Mouse (Mus musculus) 416B (cell line): ENCODE data around the gene Spg11.

Source experiments
- DNase-seq: peaks from one replicate; pipeline ENCODE4 v3.0.0; 2011; ENCODE audit warnings: low read depth

Spg11 gene

DNA sequence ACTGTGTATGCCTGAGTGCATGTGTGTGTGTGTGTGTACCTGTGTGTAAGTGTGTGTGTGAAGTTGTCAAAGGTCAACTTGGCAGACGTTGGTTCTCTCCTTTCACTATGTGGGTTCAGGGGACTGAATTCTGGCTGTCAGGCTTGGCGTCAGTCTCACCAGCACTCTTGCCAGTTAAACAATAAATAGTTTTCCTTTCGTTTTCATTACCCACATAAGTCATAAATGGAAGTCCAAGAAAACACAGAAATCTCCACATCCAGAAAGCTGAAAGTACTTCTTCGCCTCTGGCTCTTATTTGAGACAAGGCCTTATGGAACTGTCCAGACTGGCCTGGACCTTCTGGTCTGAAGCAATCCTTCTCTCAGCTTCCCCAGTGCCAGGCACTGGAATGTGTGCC lies 27.6 kb upstream of the Spg11 start:
- peak; percentile 36 for DNase-seq

DNA sequence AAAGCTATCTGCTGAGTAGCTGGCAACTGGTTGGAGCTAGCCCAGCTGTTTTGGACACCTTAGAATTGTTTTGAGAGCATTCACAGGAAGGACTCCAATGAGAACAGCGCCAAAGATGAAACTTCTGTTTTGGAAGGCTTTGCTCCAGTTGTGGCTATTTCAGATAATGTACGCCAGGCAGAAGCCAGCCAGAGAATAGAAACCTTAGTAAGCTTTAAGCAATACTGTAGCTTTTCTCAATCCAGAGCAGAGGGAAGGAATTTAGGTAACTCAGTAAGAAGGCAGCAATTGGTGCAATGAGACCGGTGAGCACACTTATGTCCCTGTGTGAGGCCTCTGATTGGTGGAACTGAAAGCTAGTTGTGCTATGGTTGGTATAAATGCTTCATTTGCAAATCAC lies 24.9 kb upstream of the Spg11 start:
- no peak for DNase-seq

DNA sequence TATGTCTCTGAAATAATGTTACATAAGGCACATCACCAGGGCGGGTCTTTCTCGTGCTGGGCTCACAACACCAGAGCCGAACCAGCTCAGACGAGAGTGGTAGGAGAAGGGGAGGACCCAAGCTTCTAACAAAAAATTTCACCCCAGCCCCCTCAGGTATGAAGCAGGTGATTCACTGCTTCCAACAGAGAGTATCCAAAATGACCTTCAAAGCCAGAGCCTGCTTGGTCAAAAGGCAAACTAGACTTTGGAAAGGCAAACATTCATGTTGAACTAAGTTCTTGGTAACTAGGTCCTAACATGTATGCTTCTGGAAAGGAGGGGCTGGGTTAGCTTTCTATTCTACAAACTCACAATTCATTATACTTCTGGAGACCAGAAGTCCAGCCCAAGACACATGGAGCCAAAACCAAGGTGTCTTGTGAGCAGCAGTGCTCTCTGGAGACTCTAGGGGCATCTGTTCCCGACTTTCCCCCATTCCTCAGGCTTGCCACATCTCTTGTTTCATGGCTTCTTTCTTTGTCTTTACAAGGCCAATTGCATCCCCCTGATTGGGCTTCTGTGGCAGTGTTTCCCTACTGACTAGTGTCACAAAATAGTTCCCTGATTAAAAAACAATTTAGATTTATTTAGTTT lies 23.3 kb upstream of the Spg11 start:
- DNase-seq = no peak

DNA sequence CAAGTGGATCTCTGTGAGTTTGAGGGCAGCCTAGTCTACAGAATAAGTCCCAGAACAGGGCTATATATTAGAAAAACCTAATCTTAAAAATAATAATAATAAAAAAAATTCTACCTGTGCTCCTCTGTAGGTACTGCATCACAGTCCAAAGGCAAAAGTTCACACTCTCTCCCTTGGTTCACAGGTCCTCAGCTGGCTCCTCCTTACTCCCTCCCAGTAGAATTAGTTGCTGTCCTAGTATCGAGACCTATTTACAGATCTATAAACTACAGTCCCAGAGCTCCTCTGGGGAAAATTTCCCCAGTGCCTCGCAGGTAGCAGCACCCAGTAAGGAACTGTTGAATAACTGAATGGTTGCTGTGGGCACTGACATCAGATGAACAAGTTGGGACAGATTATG lies 22.6 kb upstream of the Spg11 start:
- DNase-seq = no peak

DNA sequence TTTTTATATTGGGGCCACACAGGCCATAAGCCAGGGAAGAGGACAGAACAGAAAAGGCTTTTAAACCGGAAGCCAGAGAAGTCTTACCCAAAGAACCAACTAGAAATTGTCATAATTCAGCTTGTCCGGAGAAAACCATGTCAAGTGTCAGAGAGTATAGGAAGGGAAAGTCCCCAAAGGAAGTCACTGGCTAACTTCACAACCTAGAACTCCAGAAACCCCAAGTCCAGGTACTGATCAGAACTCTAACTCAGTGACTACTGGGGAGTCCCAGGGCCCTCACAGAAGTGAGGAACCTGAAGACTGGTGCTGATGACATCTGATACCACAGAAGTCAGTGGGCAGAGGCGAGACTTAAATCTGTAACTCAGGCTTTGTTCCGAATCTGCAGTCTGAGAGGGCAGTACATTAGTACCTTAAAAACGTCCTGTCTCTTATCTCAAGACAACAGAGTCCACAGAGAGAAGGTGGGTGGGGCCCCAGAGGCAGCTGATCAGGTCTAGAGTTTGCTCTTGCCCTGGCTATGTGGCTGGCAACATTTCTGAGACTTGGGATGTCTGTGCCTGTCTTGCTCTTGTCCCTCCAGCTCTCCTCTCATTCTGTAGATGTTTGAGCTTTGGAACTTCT lies 19.8 kb upstream of the Spg11 start:
- peak; percentile 43 for DNase-seq

DNA sequence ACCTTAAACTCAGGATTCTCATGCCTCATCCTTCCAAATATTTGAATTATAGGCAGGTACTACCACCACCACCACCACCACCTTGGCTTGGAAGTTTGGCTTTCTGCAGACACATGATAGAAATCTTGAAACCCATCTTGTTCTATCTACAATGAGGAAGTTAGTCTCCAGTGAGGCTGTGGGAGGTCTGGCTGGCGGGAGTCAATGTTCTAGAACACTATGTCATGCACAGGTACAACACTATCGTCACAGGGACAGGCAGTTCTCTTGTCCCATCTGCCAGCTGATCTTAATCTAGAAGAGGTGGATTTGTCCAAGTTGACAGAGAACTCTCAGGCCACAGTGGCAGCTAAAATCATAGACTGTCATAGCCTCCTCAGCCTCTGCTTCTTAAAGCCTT lies 14.4 kb upstream of the Spg11 start:
- DNase-seq = no peak

DNA sequence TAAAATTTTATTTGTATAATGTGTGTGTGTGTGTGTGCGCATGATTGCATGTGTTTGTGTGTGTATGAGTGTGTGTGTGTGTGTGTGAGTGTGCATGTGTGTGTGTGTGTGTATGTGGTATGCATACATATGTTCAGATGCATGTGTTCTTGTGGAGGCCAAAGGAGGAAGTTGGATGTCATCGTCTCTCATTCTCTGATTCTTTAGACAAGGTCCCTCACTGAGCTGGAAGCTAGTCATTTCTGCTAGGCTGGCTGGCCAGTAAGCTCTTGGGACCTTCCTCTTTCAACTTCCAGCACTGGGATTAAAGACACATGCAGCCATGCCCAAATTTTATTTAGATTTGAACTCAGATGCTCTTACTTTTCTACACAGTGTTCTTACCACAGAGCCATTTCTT lies 13.9 kb upstream of the Spg11 start:
- DNase-seq = no peak

DNA sequence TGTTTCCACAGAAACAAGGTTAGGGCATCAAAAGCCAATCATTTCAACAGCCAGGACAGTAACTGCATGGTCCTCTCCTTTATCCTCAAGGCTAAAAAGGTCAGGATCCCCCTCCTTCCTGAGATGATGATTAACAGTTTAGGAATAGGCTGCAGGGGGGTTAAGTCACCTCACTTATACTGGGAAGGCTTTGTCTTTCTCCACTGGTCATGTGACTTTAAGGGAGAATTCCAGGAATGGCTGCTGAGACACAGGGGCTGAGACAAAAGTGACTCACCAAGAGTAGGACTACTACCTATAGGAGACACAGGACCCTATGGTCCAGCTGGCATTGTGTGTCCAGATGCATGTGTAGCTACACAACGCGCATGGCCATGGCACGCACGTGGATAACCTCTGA lies 9.4 kb upstream of the Spg11 start:
- DNase-seq = no peak

DNA sequence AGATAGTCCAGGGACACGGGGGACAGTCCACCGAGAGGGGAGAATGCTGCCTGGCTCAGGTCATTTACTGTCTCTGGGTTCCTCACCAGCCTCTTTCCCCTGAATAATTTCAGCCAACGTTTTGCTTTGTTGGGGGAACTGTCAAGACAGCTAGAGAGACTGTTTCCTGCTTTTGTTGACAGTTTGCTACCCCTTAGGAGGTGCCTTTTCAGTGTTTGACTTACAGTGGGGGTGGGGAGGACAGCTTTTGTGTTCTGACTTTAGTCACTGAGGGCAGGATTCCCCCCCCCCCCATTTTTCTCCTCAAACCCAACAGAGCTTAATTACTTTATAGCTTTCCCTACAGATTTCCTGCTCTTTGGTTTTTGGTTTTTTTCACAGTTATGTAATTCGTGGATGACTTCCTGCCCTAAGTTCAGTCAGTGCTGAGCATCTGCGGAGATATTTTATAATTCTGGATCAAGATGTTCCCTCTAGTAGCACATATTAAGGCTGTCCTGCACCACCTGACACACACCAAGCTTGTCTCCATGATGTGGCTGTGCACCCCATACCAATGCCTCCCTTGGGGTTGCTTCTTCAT lies 8.7 kb upstream of the Spg11 start:
- no peak for DNase-seq

DNA sequence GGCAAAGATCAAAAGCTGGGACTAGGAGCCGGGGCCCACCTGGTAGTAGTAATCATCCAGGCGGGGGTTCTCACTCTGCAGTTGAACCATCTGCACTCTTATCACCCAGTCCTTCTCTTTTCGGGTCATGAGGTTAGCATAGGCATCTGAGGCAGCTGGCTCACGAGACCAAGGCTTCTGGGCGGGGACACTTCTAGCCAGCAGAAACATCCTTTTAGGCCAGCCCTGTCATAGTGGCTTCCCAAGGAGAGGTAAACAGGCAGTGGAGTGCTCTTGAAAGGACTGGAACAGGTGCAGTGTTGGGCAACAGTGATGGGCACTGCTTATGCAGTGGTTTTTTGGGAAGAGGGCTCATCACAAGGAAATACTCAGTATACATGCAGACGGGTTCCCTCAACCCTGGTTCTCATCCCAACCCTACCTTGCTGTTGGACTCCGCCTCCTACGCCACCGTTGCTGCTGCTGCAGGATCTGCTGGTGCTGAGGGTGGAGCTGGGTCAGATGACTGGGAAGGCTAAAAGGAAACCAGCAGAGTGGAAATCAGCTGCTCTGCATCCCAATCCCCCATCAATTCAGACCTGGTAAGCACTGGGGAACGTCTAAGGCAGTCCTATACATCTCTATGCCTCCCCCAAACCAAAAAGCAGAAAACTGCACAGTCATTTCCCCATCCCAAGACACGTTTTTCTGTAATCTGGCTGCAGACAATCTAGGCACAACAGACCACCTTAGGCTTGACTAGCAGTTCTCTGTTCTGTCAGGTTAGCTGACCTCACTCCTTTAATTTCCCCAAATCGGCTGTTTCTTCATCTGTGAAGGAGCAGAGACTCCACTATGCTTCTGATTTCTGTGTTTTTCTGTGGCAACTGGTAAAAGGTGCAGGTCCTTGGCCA lies 7.7 kb upstream of the Spg11 start:
- DNase-seq = peak; percentile 25

DNA sequence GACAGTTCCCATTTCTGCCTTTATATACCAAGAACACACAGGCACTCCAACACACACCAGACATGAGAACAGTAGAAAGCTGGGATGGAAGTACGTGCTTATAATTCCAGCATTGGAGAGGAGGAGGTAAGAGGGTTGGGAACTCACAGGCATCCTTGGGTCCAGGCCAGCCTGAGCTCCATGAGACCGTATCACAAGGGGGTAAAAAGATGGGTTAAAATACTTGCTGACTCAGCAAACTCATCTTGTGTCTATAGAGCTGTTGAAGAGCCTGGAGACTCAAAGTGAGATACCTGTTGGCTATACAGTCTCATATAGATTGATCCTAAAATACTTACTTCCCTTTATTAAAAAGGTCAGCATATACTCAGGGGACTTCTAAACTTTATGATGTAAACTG lies 1.3 kb downstream of the Spg11 start:
- DNase-seq = no peak

DNA sequence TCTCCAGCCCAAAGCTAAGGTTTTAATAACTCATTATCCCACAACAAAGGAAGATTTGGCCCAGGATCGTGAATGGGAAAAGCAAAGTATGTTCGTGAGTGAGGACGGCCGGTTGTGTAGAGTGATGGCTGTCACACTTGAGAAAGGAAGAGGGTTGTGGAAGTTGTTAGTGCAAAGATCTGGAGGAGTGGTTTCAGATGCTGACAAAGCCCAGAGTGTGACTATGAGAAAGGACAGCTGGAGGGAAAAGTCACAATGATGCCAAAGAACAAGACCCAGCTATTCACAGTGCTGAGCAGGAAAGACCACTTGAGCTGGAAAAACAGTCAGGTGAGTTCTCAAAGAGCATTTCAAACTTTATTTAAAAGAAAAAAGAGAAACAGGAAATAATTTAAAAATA lies 8.5 kb downstream of the Spg11 start:
- DNase-seq = no peak

DNA sequence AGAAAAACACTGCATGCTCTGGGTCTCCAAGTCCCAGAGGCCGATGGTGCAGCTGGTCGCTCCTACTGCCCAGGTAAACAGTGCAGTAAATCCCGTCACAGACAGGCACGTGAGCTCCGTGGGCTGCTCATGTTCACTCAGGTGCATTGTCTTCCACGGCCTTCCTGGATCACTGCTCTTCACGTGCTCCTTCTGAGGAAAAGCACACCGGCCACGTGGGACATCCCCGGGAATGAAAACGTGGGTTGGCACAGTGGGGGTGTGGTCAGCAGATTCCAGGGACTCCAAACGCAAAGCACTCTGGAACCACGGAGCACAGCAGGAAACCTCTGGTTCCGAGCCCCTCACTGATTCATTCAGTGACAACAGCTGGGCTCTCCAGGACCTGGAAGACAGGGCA lies 10.1 kb downstream of the Spg11 start:
- DNase-seq = no peak

DNA sequence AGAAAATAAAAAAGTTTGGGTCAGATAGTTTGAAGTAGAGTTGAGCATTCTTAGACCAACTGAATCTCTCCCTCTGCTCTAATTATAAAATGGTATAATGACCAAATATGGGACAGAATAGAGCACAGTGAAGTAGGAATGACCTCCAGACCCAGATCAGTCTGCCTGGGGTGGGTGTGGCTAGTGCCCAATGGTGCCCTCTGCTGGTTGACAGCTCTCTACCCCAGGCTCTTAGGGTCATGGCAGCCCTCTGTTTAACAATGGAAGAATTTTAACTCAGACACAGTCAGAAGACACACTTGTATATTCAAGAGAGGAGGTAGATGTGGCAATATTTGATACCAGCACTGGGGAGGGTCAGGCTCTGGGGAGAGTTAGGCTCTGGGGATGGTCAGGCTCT lies 16.1 kb downstream of the Spg11 start:
- peak; percentile 61 for DNase-seq

DNA sequence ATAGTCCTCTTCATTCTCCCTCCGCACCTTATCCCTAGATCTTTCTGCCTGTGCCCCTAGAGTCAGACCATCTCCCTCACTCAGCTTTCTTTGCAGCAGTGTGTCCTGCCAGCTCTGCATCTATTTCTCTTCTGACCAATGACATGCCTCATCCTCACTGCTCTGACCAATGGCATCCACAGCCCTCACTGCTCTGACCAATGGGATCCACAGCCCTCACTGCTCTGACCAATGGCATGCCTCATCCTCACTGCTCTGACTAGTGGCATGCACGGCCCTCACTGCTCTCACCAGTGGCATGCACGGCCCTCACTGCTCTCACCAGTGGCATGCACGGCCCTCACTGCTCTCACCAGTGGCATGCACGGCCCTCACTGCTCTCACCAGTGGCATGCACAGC lies 20.5 kb downstream of the Spg11 start:
- DNase-seq = peak; percentile 19

DNA sequence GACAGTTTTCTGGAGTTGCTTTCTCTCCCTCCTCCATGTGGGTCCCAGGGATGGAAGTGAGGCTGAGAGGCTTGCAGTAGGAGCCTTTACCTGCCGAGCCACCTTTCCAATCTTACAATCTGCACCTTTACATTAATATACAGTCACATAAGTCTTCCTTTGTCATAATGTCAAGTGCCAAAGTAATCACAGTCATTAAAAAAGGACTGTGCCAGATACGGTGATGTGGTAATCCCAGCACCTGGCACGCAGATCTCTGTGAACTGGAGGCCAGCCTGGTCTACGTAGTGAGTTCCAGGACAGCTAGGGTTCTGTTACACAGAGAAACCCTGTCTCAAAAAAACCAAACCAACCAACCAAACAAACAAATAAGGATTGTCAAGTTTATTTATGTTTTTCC lies 24.3 kb downstream of the Spg11 start:
- no peak for DNase-seq

DNA sequence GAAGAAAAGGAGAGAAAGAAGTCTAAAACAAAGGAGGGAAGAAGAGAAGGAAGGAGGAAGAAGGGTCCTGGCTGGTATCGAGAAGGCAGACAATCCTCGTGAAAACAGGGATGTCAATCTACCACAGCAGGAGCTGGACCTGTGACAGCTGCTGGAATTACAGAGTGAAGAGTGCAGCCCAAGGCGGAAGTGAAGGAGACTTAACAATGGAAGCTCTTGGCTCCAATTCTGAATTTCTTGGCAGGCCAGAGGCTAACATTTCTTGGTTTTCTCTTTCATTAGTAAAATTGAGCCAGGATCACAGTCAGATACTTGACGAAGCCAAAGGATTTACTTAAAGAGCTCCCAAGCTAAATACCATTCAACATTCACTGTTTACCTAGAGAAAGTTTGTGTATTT lies 31.7 kb downstream of the Spg11 start:
- DNase-seq = no peak

DNA sequence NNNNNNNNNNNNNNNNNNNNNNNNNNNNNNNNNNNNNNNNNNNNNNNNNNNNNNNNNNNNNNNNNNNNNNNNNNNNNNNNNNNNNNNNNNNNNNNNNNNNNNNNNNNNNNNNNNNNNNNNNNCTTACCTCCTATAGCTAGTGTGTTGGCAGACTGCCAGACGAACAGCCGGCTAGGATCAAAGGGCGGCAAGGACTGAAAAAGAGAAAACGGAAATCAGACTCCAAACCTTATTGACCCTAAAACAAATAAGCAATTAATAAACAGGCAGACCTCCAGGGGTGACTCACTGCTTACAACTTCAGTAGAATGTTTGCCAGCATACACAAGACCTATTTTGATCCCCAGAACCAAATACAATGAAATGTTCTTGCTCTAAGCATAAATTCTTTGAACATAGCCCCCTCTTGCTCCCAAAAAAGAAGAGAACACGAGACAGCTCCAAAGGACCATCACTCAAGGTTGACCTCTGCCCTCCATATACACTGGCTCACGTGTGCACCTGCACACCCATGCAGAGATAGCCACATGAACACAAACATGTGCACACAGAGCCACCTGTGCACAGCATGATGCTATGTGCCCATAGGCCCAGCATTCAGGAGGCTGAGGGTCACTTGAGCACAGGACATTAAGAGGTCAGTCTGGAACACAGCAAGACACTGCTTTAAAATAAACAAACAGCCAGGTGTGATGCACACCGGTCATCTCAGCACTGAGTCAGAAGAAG lies 36.3 kb downstream of the Spg11 start:
- DNase-seq = no peak

DNA sequence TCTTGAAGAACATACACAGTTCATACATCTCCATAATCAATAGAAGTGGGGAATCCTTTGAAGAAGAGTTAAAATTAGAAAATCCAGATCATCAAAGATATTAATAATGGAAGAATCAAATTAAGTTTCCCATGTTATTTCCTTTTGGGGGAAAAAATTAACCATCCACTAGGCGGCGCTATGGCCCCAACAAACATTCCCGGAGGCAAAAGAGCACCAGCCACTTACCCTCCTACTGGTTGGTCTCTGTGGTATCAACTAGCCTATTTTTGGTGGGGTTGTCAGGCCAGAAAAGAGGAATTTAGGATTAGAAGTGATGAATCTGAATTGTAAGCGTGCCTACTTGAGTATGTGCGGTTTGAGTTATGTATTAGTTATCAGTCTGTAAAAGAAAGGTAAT lies 48.3 kb downstream of the Spg11 start:
- peak; percentile 75 for DNase-seq

DNA sequence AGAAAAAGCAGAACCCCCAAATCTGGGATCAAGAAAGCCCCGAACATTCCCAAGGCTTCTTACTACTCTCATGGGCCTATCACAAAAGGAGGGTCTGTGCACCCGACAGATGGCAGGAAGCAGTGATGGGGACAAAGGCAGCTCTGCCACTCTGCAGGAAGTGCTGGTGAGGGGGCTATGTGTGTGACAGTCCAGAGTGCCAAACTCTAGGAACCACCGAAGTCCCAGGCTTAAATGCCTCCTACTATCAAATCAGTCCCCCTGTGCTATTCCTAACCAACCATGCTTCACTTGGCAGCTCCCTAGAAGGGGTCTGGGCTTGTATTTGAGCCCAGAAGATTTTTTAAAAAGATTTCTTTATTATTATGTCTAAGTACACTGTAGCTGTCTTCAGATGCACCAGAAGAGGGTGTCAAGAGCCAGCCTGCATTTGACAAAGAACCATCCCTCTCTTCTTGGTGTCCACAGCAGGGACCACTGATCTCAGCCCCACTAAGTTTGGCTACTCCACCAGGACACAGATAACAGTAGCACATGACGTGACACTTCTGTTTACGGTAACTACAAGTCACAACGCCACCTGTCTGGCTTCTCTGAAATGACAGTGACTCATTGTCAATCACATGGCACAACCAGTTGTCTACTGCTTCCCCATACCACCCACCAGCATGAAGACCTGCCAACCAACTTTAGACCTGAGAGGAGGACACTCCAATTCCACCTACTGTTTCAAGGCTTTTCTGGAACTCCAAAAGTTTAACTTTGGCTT lies 48.9 kb downstream of the Spg11 start:
- DNase-seq = peak; percentile 34

DNA sequence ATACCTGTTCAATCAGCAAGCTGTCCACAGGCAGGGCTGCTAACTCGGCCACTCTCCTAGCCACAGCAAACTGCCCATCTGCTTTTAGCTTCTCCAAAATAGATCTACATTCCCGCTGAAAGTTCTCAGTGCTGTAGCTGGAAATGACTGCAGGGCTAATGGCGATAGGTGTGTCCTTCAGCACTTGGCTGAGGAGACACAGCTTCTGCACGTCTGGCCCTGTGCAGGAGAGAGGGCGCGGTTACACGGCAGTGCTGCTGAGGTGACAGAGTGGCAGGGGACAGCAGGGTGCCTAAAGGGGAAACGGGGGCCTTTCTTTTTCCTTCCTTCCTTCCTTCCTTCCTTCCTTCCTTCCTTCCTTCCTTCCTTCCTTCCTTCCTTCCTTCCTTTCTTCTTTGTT lies 51.9 kb downstream of the Spg11 start:
- no peak for DNase-seq
